Mouse (Mus musculus) liver, postnatal 0 days (tissue): ENCODE results near the gene Ssna1. TPM values are rescaled to one million over a fixed set of nuclear protein-coding genes. Genes with fewer than 3 reads are reported as not detected.

Experiments
- ATAC-seq: fragments of 200-750 bp; cut with Nextera tagmentation; 2 replicates; pipeline ENCODE4 v1.8.0; 2017; ENCODE audit warnings: mild to moderate bottlenecking, moderate library complexity
- DNase-seq: peaks from one replicate; pipeline ENCODE4 v3.0.0-alpha.2; 2016
- H3K27ac ChIP-seq: fragments of 300-500 bp; sonication (generic); 2 replicates; pipeline ENCODE4 v1.5.1; 2014; ENCODE audit warnings: antibody characterized with exemption, moderate library complexity, mild to moderate bottlenecking, low read depth
- H3K27me3 ChIP-seq: fragments of 300-500 bp; sonication (generic); 2 replicates; pipeline ENCODE4 v1.6.1; 2014; ENCODE audit warnings: low read length, control low read depth, mixed read lengths; ENCODE audit not compliant: insufficient read depth
- H3K36me3 ChIP-seq: fragments of 300-500 bp; sonication (generic); replicated peaks from 2 replicates; pipeline ENCODE4 v1.6.1; 2014; ENCODE audit warnings: mild to moderate bottlenecking, control low read depth, low read length, moderate library complexity, mixed read lengths; ENCODE audit not compliant: insufficient read depth
- H3K4me1 ChIP-seq: fragments of 300-500 bp; sonication (generic); 2 replicates; pipeline ENCODE4 v1.6.1; 2014; ENCODE audit warnings: antibody characterized with exemption, mild to moderate bottlenecking, control low read depth; ENCODE audit not compliant: insufficient read depth
- H3K4me2 ChIP-seq: fragments of 300-500 bp; sonication (generic); 2 replicates; pipeline ENCODE4 v1.6.1; 2014; ENCODE audit warnings: low read depth, mild to moderate bottlenecking, low read length, moderate library complexity, mixed read lengths
- H3K4me3 ChIP-seq: fragments of 300-500 bp; sonication (generic); 2 replicates; pipeline ENCODE4 v1.5.1; 2014; ENCODE audit warnings: low read depth, low read length
- H3K9ac ChIP-seq: fragments of 300-500 bp; sonication (generic); replicated peaks from 2 replicates; pipeline ENCODE4 v1.6.1; 2014; ENCODE audit warnings: mild to moderate bottlenecking, moderate library complexity
- H3K9me3 ChIP-seq: fragments of 300-500 bp; sonication (generic); 2 replicates; pipeline ENCODE4 v1.6.1; 2016; ENCODE audit warnings: mild to moderate bottlenecking, control low read depth, low read length, mixed read lengths
- CTCF ChIP-seq: sonication (generic); IDR thresholded peaks from 2 replicates; pipeline ENCODE4 v1.5.1; 2016; ENCODE audit warnings: antibody characterized with exemption, low read depth
- EP300 ChIP-seq: IDR thresholded peaks from 2 replicates; pipeline ENCODE4 v1.6.1; 2016; ENCODE audit warnings: antibody characterized with exemption, low read depth, mild to moderate bottlenecking
- WGBS: fragments of 180-500 bp; shearing (Covaris S2); extraction: QIAGEN DNeasy Blood & Tissue Kit; methylation state at CpG from one replicate; pipeline ENCODE4 v1.1.7; 2014; ENCODE audit not compliant: insufficient replicate concordance; 5-methylcytosine and 5-hydroxymethylcytosine counted together
- polyA plus RNA-seq: library from polyadenylated mRNA; unstranded; fragments of >200 nt; fragmentation: Nextera tagmentation; extraction: Ambion mirVana; gene quantifications from 2 replicates; pipeline ENCODE4 v1.2.1, GENCODE M21; 2015

Ssna1 gene
- polyA plus RNA-seq, 1 experiment from 2014 or later = 81.7 TPM

DNA sequence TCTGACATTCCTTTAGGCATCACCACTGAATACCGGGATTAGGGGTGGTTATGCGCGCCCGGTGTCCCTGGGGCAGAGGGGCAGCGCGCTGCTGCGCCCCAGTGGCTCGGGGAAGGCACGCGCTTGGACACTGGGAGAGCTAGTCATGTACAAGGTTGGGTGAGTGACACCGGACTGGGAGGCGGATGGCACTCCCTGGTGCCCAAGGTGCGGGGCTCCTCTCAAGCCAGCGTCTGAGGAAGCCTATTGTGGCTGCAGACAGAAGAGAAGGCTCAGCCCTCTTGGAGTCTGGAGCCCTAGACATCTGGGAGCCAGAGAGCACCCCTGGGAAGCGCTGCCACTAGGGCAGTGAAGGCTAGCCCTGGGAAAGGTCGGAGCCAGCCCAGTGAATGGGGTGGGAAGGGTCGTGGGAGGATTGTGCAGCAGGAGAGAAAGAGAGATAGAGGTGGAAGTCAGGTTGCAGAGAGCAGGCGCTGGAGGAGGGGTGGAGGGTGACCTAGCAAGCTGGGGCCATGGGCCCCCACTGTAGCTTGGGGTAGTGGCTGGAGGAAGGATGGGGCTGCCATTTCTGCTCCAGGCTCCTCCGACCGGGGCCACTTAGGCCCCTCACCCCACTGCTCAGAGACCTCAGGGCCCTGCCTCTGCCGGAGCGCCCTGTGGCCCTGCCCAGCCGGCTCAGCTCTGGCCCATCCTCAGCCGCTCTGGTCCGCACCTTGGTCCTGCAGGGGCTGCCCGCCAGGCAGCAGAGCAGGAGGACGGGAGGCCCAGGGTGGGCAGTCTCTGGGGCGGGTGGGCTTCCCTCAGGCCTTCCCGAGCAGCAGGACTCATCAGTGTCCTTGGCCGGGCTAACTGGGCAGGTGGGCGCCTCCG is 19.2 kb upstream of the Ssna1 start:
- no peak overlapping the region; the same call in 1 of the 2 replicates for H3K4me2 ChIP-seq
- peaks cover 49% of the 10 kb centered on the region for H3K27me3 ChIP-seq
- no peak for DNase-seq
- WGBS = 9% methylated on average over 31 of the region's 32 CpGs
- no peak for TF ChIP-seq CTCF
- no peak for TF ChIP-seq EP300
- no peak for ATAC-seq
- peaks cover 12% of the 10 kb centered on the region for H3K4me1 ChIP-seq
- H3K9me3 ChIP-seq = no peaks in the 10 kb centered on the region
- no peaks in the 10 kb centered on the region for H3K36me3 ChIP-seq
- no peak overlapping the region for H3K9ac ChIP-seq
- H3K4me3 ChIP-seq = peak overlapping the region; percentile 36
- H3K27ac ChIP-seq = no peak overlapping the region

DNA sequence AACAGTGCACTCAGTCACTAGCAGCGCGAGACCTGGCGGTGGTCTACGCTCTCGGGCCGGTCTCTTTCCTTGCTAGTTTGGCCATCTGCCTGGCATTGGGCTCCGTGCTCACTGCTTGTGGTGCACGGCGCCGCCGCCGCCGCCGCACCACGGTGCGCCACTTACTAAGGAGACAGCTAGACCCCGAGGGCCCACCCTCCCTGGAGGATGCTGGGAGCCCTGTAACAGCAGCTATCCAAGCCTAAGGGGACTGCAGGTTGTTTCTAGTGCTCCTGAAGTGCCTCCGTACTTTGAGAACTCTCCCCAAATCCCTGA is 18.5 kb upstream of the Ssna1 start:
- no peak overlapping the region for H3K4me2 ChIP-seq
- H3K4me3 ChIP-seq = no peak overlapping the region

GRCm38 (mm10) chr2:25290101-25290815 is 18.0 kb upstream of the Ssna1 start:
- Histone ChIP-seq H3K4me1 (peaks cover 12% of the 10 kb centered on the region), H3K27ac (no peak overlapping the region), H3K36me3 (peaks cover 3% of the 10 kb centered on the region; the same call in 1 of the 2 replicates), H3K9me3 (no peaks in the 10 kb centered on the region), H3K27me3 (peaks cover 49% of the 10 kb centered on the region), H3K4me3 (no peak overlapping the region), H3K9ac (no peak overlapping the region), H3K4me2 (0 out of 2 replicates have a peak overlapping the region, but pooled peaks have one; percentile 7)
- no peak for DNase-seq
- 3% methylated on average over 54 of the region's 54 CpGs for WGBS
- TF ChIP-seq CTCF (no peak), EP300 (no peak)
- ATAC-seq = no peak

More for the DNA sequence above, 18.5 kb upstream of the Ssna1 start:
- Histone ChIP-seq H3K36me3 (no peaks in the 10 kb centered on the region), H3K4me1 (peaks cover 12% of the 10 kb centered on the region), H3K27ac (no peak overlapping the region), H3K9me3 (no peaks in the 10 kb centered on the region), H3K27me3 (peaks cover 49% of the 10 kb centered on the region), H3K9ac (no peak overlapping the region)
- ATAC-seq = no peak
- 3% methylated on average over 18 of the region's 18 CpGs for WGBS
- TF ChIP-seq CTCF = no peak
- TF ChIP-seq EP300 = no peak
- no peak for DNase-seq

- DNase-seq (no peak), ATAC-seq (no peak)
- H3K4me3 ChIP-seq = no peak within 1 kb of the TSS
- peaks cover 49% of the 10 kb centered on the region for H3K27me3 ChIP-seq
- 11% methylated on average over 11 of the region's 11 CpGs for WGBS
- no peak for TF ChIP-seq CTCF
- TF ChIP-seq EP300 = no peak
- peaks cover 12% of the 10 kb centered on the region for H3K4me1 ChIP-seq
- H3K27ac ChIP-seq = no peak within 1 kb of the TSS
- no peak within 1 kb of the TSS for H3K9ac ChIP-seq
- peaks cover 8% of the 10 kb centered on the region for H3K36me3 ChIP-seq
- no peaks in the 10 kb centered on the region for H3K9me3 ChIP-seq
- H3K4me2 ChIP-seq = 0 out of 2 replicates have a peak within 1 kb of the TSS, but pooled peaks have one; percentile 7
Measured at GRCm38 (mm10) chr2:25289651-25290050, 17.4 kb upstream of the Ssna1 start, which contains the start of gene Lrrc26. Gene Lrrc26 (plus strand): TSS chr2:25289915.

DNA sequence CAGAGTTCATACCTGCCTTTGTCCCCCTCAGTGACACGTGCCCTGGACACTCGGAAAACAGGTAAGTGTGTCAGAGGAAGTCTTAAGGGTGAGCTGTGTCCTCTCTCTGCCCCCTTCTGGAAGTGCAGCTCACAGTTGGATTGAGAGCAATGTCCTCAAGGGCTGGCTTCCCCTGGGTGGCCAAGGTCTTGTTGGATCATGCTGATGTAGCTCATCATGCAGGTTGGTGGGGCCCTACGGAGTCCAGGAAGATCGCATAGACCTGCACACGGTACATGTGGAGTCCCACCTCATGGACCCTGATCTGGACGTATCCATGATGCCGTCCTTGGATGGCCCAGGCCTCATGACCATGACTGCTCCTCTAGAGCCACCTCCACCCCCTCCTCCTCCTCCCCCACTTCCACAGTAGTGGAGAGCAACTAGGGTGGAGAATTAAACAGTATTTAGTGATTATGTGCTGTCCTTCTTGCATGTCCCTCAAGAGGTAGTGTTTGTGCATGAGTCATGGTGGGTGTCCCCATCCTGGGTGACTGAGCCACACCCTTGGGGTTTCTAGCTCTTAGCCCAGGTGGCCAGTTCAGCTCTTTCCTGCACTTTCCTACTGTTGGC is 16.6 kb upstream of the Ssna1 start:
- no peak overlapping the region for H3K4me3 ChIP-seq
- ATAC-seq (no peak), DNase-seq (no peak)
- 62% methylated on average over 7 of the region's 7 CpGs for WGBS
- H3K27ac ChIP-seq = no peak overlapping the region
- no peak overlapping the region for H3K9ac ChIP-seq
- H3K9me3 ChIP-seq = no peaks in the 10 kb centered on the region
- TF ChIP-seq EP300 (no peak), CTCF (no peak)
- no peak overlapping the region for H3K4me2 ChIP-seq
- H3K4me1 ChIP-seq = peaks cover 12% of the 10 kb centered on the region
- peaks cover 14% of the 10 kb centered on the region for H3K36me3 ChIP-seq
- peaks cover 49% of the 10 kb centered on the region for H3K27me3 ChIP-seq
